Mouse (Mus musculus) megakaryocyte progenitor cell, adult 5-6 weeks (primary cell): Measurements from ENCODE around the gene Gcgr. TPM values are rescaled to one million over a fixed set of nuclear protein-coding genes. Genes with fewer than 3 reads are reported as not detected.
A peak's percentile ranks its signal among the peaks of the same experiment; 100 is the strongest.
"Not testable (repeated sequence)": the region's sequence is repeated elsewhere in the genome, so short reads cannot be mapped to it uniquely, and the experiment has no call there.

Experiments used
- ATAC-seq: replicated peaks from 2 replicates; pipeline ENCODE4 v1.8.0; 2016; ENCODE audit warnings: mild to moderate bottlenecking, moderate TSS enrichment, inconsistent platforms; ENCODE audit not compliant: poor library complexity
- total RNA-seq, 2 experiments: library from RNA; stranded (forward) in 1 of 2; stranded (reverse) in 1 of 2; fragments of 157-497, 149-512 nt in 1 of 2; fragments of 200-1000 nt in 1 of 2; gene quantifications; 2 replicates each; pipeline versions ENCODE4 v1.2.3 to v1.2.4; 2015 to 2017

The Gcgr gene
- total RNA-seq, 2 experiments from 2014 or later: not detected

- ATAC-seq: no peak
These were observed 24.8 kb upstream of the Gcgr start for GRCm38 (mm10) chr11:120505661-120506060.

- peak; percentile 63 for ATAC-seq
These were observed 23.6 kb upstream of the Gcgr start for GRCm38 (mm10) chr11:120506899-120507298.

GRCm38 (mm10) chr11:120507611-120508289 lies 22.7 kb upstream of the Gcgr start:
- ATAC-seq: no peak

GRCm38 (mm10) chr11:120508290-120508870 lies 22.1 kb upstream of the Gcgr start:
- ATAC-seq: no peak

GRCm38 (mm10) chr11:120509940-120510339 lies 20.6 kb upstream of the Gcgr start:
- ATAC-seq: no peak

- ATAC-seq: peak; percentile 82
These were observed 20.0 kb upstream of the Gcgr start for GRCm38 (mm10) chr11:120510375-120511030.

GRCm38 (mm10) chr11:120512790-120513453 lies 17.6 kb upstream of the Gcgr start:
- no peak for ATAC-seq

GRCm38 (mm10) chr11:120514262-120514661 lies 16.2 kb upstream of the Gcgr start:
- ATAC-seq: not testable (repeated sequence)

- peak; percentile 70 for ATAC-seq
These were observed 14.9 kb upstream of the Gcgr start for GRCm38 (mm10) chr11:120515611-120516010.

GRCm38 (mm10) chr11:120517147-120517546 lies 13.4 kb upstream of the Gcgr start:
- no peak for ATAC-seq

GRCm38 (mm10) chr11:120518027-120518426 lies 12.5 kb upstream of the Gcgr start:
- peak; percentile 68 for ATAC-seq

GRCm38 (mm10) chr11:120518558-120518957 lies 11.9 kb upstream of the Gcgr start:
- peak; percentile 41 for ATAC-seq

- ATAC-seq: peak; percentile 62
These were observed 10.8 kb upstream of the Gcgr start for GRCm38 (mm10) chr11:120519738-120520137.

GRCm38 (mm10) chr11:120520498-120520897 lies 10.0 kb upstream of the Gcgr start:
- no peak for ATAC-seq

GRCm38 (mm10) chr11:120520967-120521540 lies 9.4 kb upstream of the Gcgr start:
- no peak for ATAC-seq

- no peak for ATAC-seq
These were observed 7.9 kb upstream of the Gcgr start for GRCm38 (mm10) chr11:120522581-120522980.

- peak; percentile 78 for ATAC-seq
These were observed 4.5 kb upstream of the Gcgr start for GRCm38 (mm10) chr11:120525959-120526358.

- ATAC-seq: peak; percentile 49
These were observed 2.7 kb upstream of the Gcgr start for GRCm38 (mm10) chr11:120527690-120528354.

- ATAC-seq: no peak
These were observed 1.6 kb upstream of the Gcgr start for GRCm38 (mm10) chr11:120528903-120529302.

- ATAC-seq: no peak
These were observed 1.1 kb downstream of the Gcgr start for GRCm38 (mm10) chr11:120531646-120532045.

- no peak for ATAC-seq
These were observed 3.6 kb downstream of the Gcgr start for GRCm38 (mm10) chr11:120534093-120534492.
